Mouse (Mus musculus) thymus, postnatal 14 days (tissue): ENCODE measurements around the gene Tspan8.

Experiments used
- DNase-seq: peaks from one replicate; pipeline ENCODE4 v3.0.0; 2021

Tspan8 gene

GRCm38 (mm10) chr10:115846930-115847329, 30.3 kb downstream of the Tspan8 start:
- no peak for DNase-seq

- DNase-seq: no peak
Measured at GRCm38 (mm10) chr10:115848511-115848910, 31.9 kb downstream of the Tspan8 start.

- no peak for DNase-seq
Measured at GRCm38 (mm10) chr10:115860210-115860880, 43.7 kb downstream of the Tspan8 start.

GRCm38 (mm10) chr10:115861967-115862366, 45.3 kb downstream of the Tspan8 start:
- DNase-seq: no peak

GRCm38 (mm10) chr10:115882757-115883156, 66.1 kb downstream of the Tspan8 start:
- no peak for DNase-seq

- DNase-seq: no peak
Measured at GRCm38 (mm10) chr10:115891924-115892323, 75.3 kb downstream of the Tspan8 start.

- DNase-seq: no peak
Measured at GRCm38 (mm10) chr10:115892973-115893372, 76.3 kb downstream of the Tspan8 start.

- DNase-seq: no peak
Measured at GRCm38 (mm10) chr10:115894045-115894444, 77.4 kb downstream of the Tspan8 start.

GRCm38 (mm10) chr10:115896764-115897163, 80.1 kb downstream of the Tspan8 start:
- DNase-seq: no peak

GRCm38 (mm10) chr10:115897235-115897634, 80.6 kb downstream of the Tspan8 start:
- DNase-seq: no peak
